Mouse (Mus musculus) hindbrain, embryonic 12.5 days (tissue): ENCODE measurements around the gene Trpm6. TPM values are rescaled to one million over a fixed set of nuclear protein-coding genes. Genes with fewer than 3 reads are reported as not detected.

Experiments used
- ATAC-seq: fragments of 200-750 bp; cut with Nextera tagmentation; 2 replicates; pipeline ENCODE4 v1.8.0; 2017; ENCODE audit warnings: moderate TSS enrichment; ENCODE audit not compliant: low FRiP score
- H3K27ac ChIP-seq: fragments of 300-500 bp; sonication (generic); 2 replicates; pipeline ENCODE4 v1.5.1; 2016; ENCODE audit warnings: mild to moderate bottlenecking
- H3K27me3 ChIP-seq: fragments of 300-500 bp; sonication (generic); 2 replicates; pipeline ENCODE4 v1.6.1; 2016; ENCODE audit warnings: mild to moderate bottlenecking
- H3K36me3 ChIP-seq: fragments of 300-500 bp; sonication (generic); 2 replicates; pipeline ENCODE4 v1.6.1; 2016; ENCODE audit warnings: mild to moderate bottlenecking
- H3K4me1 ChIP-seq: fragments of 300-500 bp; sonication (generic); 2 replicates; pipeline ENCODE4 v1.6.1; 2016
- H3K4me2 ChIP-seq: fragments of 300-500 bp; sonication (generic); replicated peaks from 2 replicates; pipeline ENCODE4 v1.6.1; 2016; ENCODE audit warnings: mild to moderate bottlenecking
- H3K4me3 ChIP-seq: fragments of 300-500 bp; sonication (generic); 2 replicates; pipeline ENCODE4 v1.5.1; 2016; ENCODE audit warnings: mild to moderate bottlenecking
- H3K9ac ChIP-seq: fragments of 300-500 bp; sonication (generic); 2 replicates; pipeline ENCODE4 v1.6.1; 2016; ENCODE audit warnings: mild to moderate bottlenecking, moderate library complexity
- H3K9me3 ChIP-seq: fragments of 300-500 bp; sonication (generic); replicated peaks from 2 replicates; pipeline ENCODE4 v1.6.1; 2016; ENCODE audit warnings: mild to moderate bottlenecking
- WGBS: fragments of 180-500 bp; shearing (Covaris S2); methylation state at CpG from one replicate; pipeline ENCODE4 v1.1.7; 2016; 5-methylcytosine and 5-hydroxymethylcytosine counted together
- polyA plus RNA-seq: library from polyadenylated mRNA; unstranded; fragments of >200 nt; fragmentation: Nextera tagmentation; extraction: Ambion mirVana; gene quantifications from 2 replicates; pipeline ENCODE4 v1.2.1, GENCODE M21; 2016

Gene Trpm6
- polyA plus RNA-seq, 1 experiment from 2014 or later = 0.19 TPM

DNA sequence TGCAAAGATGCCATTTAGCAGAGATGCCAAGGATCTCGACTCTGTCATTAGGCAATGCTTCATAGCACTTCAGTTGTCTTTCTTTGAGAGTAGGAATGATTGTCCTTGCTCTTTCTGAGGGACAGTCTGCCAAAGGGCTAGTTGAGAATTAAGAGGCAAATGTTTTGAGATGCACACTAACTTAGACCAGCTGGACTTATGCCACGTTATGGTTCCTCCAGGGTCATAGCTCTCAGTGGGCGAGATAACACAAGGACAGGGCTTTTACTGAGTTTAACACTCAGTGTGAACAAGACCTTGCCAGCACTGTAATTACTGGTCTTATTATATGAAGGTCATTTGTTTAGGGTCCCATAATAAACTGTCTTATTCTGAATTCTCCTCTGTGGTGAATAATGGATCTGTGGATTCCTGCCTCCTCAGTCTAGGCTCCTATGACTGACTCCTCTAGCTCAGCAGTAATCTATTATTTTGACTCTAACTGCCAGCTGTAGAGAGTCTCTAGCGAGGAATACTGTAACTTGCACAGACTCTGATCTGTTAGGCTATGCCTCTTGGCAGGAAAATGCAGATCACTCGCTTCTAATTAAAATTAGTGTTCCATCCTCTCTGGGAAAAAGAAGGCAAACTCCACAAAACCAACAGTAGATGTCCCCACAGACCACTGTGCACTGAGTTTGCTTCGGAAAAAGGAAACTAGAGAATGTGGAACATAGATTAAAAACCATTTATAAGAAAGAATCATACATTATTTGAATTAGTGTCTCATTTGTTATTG lies 123.2 kb downstream of the Trpm6 start:
- Histone ChIP-seq H3K9ac (no peak overlapping the region), H3K4me2 (no peak overlapping the region), H3K27me3 (no peaks in the 10 kb centered on the region), H3K4me3 (no peak overlapping the region), H3K4me1 (peaks cover 5% of the 10 kb centered on the region), H3K9me3 (no peaks in the 10 kb centered on the region), H3K27ac (no peak overlapping the region), H3K36me3 (no peaks in the 10 kb centered on the region)
- 56% methylated on average over 6 of the region's 6 CpGs for WGBS
- ATAC-seq = peak; percentile 66; the same call in 1 of the 2 replicates

GRCm38 (mm10) chr19:18873709-18874644 lies 124.2 kb downstream of the Trpm6 start:
- peak; percentile 72 for ATAC-seq
- Histone ChIP-seq H3K27ac (0 out of 2 replicates have a peak overlapping the region, but pooled peaks have one; percentile 26), H3K4me1 (peaks cover 5% of the 10 kb centered on the region), H3K9me3 (no peaks in the 10 kb centered on the region), H3K9ac (0 out of 2 replicates have a peak overlapping the region, but pooled peaks have one; percentile 1), H3K4me3 (0 out of 2 replicates have a peak overlapping the region, but pooled peaks have one; percentile 3), H3K27me3 (no peaks in the 10 kb centered on the region), H3K36me3 (no peaks in the 10 kb centered on the region), H3K4me2 (peak overlapping the region; percentile 39)
- 26% methylated on average over 16 of the region's 16 CpGs for WGBS

DNA sequence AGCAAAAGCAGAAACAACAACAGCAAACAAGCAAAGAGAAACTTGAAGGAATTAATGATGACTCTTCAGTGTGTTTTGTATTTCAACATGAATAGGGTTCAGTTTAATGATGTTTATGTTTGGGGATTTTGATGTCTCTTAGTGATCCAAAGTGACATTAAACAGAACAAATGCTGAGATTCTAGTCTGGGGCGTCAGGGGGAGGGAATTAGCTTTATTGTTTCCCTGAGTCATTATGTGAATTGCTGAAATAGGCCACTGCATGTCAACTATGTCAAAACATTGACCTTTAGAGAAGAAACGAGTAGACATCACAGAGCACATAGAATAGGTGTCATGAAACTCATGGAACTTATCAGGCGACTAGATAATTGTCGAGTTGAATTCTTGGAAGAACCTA lies 129.5 kb downstream of the Trpm6 start:
- Histone ChIP-seq H3K4me3 (no peak overlapping the region), H3K27ac (no peak overlapping the region), H3K4me2 (no peak overlapping the region), H3K36me3 (no peaks in the 10 kb centered on the region), H3K9ac (no peak overlapping the region), H3K9me3 (no peaks in the 10 kb centered on the region), H3K4me1 (no peaks in the 10 kb centered on the region), H3K27me3 (no peaks in the 10 kb centered on the region)
- no peak for ATAC-seq
- 78% methylated on average over 4 of the region's 4 CpGs for WGBS

- Histone ChIP-seq H3K4me2 (no peak overlapping the region), H3K4me1 (no peaks in the 10 kb centered on the region), H3K27me3 (no peaks in the 10 kb centered on the region), H3K9ac (no peak overlapping the region), H3K36me3 (no peaks in the 10 kb centered on the region), H3K27ac (no peak overlapping the region), H3K9me3 (no peaks in the 10 kb centered on the region), H3K4me3 (no peak overlapping the region)
- WGBS = 43% methylated on average over 5 of the region's 5 CpGs
- 0 out of 2 replicates have a peak, but pooled peaks have one; percentile 46 for ATAC-seq
Observed at GRCm38 (mm10) chr19:18881162-18881561, 131.4 kb downstream of the Trpm6 start.

GRCm38 (mm10) chr19:18887646-18888407 lies 138.0 kb downstream of the Trpm6 start:
- H3K9me3 ChIP-seq = no peaks in the 10 kb centered on the region
- no peak for ATAC-seq
- WGBS = 46% methylated on average over 11 of the region's 11 CpGs
- no peak overlapping the region for H3K4me3 ChIP-seq
- H3K4me2 ChIP-seq = no peak overlapping the region
- H3K27ac ChIP-seq = peak overlapping the region; percentile 62; the same call in 1 of the 2 replicates
- H3K9ac ChIP-seq = no peak overlapping the region
- no peaks in the 10 kb centered on the region for H3K36me3 ChIP-seq
- H3K4me1 ChIP-seq = peaks cover 12% of the 10 kb centered on the region; the same call in 1 of the 2 replicates
- H3K27me3 ChIP-seq = no peaks in the 10 kb centered on the region

DNA sequence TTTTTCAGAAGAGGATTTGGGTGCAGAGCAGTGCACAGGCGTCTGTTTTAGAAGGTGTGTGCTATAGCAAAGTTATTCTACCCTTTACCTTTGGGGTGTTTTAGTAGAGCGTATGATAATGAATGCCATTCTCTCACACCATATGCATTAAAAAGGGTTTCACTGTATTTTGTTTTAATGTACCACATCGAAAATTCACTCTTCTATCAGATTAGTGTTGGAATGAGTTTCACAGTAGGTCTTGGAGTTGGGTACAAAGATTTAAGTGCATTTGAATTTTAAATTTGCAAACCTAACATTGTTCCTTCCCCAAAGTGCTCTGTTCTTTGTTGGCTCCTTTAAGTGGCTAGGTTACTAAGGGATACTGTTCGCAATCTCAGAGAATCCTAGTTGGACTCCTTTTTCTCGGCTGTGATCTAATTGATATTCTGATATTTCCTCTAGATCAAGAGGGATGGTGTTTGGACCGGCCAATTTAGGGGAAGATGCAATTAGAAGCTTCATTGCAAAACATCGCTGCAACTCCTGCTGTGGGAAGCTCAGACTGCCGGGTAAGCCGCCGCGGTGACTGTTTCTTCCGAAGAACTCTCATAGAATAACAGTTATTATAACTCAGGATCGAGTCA lies 138.8 kb downstream of the Trpm6 start:
- Histone ChIP-seq H3K4me3 (peak overlapping the region; percentile 23), H3K9me3 (no peaks in the 10 kb centered on the region), H3K27me3 (no peaks in the 10 kb centered on the region), H3K36me3 (no peaks in the 10 kb centered on the region), H3K27ac (peak overlapping the region; percentile 62), H3K9ac (peak overlapping the region; percentile 33), H3K4me2 (peak overlapping the region; percentile 52), H3K4me1 (peaks cover 12% of the 10 kb centered on the region; the same call in 1 of the 2 replicates)
- WGBS = 17% methylated on average over 13 of the region's 13 CpGs
- peak; percentile 75 for ATAC-seq

GRCm38 (mm10) chr19:18889117-18889627 lies 139.4 kb downstream of the Trpm6 start:
- Histone ChIP-seq H3K36me3 (no peaks in the 10 kb centered on the region), H3K9me3 (no peaks in the 10 kb centered on the region), H3K9ac (peak overlapping the region; percentile 33), H3K4me2 (peak overlapping the region; percentile 52), H3K27ac (peak overlapping the region; percentile 62), H3K27me3 (no peaks in the 10 kb centered on the region), H3K4me1 (peaks cover 12% of the 10 kb centered on the region; the same call in 1 of the 2 replicates), H3K4me3 (peak overlapping the region; percentile 23)
- WGBS = 7% methylated on average over 11 of the region's 11 CpGs
- ATAC-seq = peak; percentile 86

DNA sequence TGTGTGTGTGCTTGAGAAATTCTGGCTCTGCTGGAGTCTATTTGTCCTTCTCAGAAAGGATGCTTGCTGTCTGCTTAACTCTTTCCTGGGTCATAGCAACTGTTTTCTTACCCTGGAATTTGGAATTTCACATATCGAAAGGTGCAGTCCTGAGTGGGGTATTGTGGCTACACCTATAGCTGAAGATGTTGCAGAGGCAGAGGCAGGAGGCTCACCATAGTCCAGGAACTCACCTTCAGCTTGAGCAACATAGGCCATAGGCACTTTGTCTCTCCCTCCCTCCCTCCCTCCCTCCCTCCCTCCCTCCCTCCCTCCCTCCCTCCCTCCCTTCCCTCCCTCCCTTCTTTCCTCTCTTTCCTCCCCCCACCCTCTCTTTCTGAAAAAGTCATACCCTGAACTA lies 139.8 kb downstream of the Trpm6 start:
- peak; percentile 69 for ATAC-seq
- Histone ChIP-seq H3K4me3 (peak overlapping the region; percentile 23), H3K9ac (peak overlapping the region; percentile 33), H3K4me1 (peaks cover 12% of the 10 kb centered on the region; the same call in 1 of the 2 replicates), H3K27ac (peak overlapping the region; percentile 62), H3K27me3 (no peaks in the 10 kb centered on the region), H3K9me3 (no peaks in the 10 kb centered on the region), H3K36me3 (no peaks in the 10 kb centered on the region), H3K4me2 (peak overlapping the region; percentile 52)
- WGBS = 65% methylated on average over 1 of the region's 1 CpGs

GRCm38 (mm10) chr19:18890216-18890615 lies 140.4 kb downstream of the Trpm6 start:
- Histone ChIP-seq H3K9ac (no peak overlapping the region), H3K27me3 (no peaks in the 10 kb centered on the region), H3K4me3 (no peak overlapping the region), H3K4me2 (no peak overlapping the region), H3K36me3 (no peaks in the 10 kb centered on the region), H3K4me1 (peaks cover 12% of the 10 kb centered on the region; the same call in 1 of the 2 replicates), H3K27ac (no peak overlapping the region), H3K9me3 (no peaks in the 10 kb centered on the region)
- ATAC-seq = peak; percentile 36; the same call in 1 of the 2 replicates
- 81% methylated on average over 4 of the region's 4 CpGs for WGBS

DNA sequence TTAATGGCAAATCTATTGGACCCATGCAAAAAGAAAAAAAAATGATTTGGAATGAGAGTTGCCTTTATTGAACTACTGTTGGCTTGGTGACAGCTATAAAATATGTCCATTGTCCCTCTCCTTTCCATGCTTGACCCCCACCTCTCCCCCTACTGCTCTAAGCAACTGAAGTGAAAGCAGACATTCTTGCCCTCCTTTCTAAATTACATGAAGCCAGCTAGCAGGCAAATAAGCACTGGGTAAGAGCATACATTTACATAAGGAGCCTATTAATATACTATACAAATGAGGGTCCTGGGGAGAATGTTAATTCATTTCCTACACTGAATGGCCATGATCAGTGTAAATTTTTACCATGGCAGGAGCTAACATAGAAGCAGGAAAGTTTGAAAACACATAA lies 148.5 kb downstream of the Trpm6 start:
- H3K27me3 ChIP-seq = no peaks in the 10 kb centered on the region
- no peak overlapping the region for H3K27ac ChIP-seq
- 0 out of 2 replicates have a peak, but pooled peaks cover 2% of the 10 kb centered on the region for H3K4me1 ChIP-seq
- ATAC-seq = peak; percentile 52; the same call in 1 of the 2 replicates
- H3K9me3 ChIP-seq = no peaks in the 10 kb centered on the region
- H3K9ac ChIP-seq = no peak overlapping the region
- no peak overlapping the region for H3K4me3 ChIP-seq
- no peak overlapping the region for H3K4me2 ChIP-seq
- H3K36me3 ChIP-seq = no peaks in the 10 kb centered on the region
